Mouse (Mus musculus): ENCODE results near the gene Ramac. TPM values are rescaled to one million over a fixed set of nuclear protein-coding genes. Genes with fewer than 3 reads are reported as not detected.

The Ramac gene
- polyA plus RNA-seq, 1 experiment from 2014 or later = 78.3 TPM

DNA sequence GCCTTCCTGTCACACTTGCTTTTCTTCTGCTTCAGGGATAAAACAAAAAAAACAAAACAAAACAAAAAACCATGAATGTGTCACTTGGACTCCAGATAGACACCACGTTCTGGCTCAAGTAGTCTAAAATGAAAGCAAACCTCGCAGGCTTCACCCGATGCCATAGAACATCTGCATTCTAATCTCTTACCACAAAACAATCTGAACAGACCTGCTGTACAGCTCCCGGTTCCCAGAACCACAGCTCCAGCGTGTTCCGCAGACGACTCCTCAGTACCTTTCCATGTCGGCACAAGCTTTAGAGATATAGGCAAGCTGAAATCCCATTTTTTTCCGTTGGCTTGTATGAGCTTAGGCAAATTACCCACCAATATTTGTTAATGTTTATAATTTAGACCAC lies 32.9 kb upstream of the Ramac start:
- H3K4me3 ChIP-seq (ENCODE audit: low read depth, low read length) = no peak overlapping the region
- no peak overlapping the region for H3K4me2 ChIP-seq
- no peak overlapping the region for H3K27ac ChIP-seq (ENCODE audit: low read depth, low read length)
- no peaks in the 10 kb centered on the region for H3K36me3 ChIP-seq (ENCODE audit: control insufficient read depth, insufficient read depth, low read length)
- no peak overlapping the region for H3K9ac ChIP-seq (ENCODE audit: low read depth, low read length)
- no peaks in the 10 kb centered on the region for H3K27me3 ChIP-seq (ENCODE audit: control insufficient read depth, insufficient read depth, low read length)
- no peak for ATAC-seq (replicated peaks; ENCODE audit: insufficient number of reproducible peaks, low FRiP score, low TSS enrichment)
- H3K4me1 ChIP-seq (ENCODE audit: control insufficient read depth, insufficient read depth, low read length) = peaks cover 6% of the 10 kb centered on the region
- no peaks in the 10 kb centered on the region for H3K9me3 ChIP-seq (replicated peaks; ENCODE audit: control insufficient read depth, low read length)
- 76% methylated on average over 9 of the region's 9 CpGs for WGBS (ENCODE audit: insufficient replicate concordance)

DNA sequence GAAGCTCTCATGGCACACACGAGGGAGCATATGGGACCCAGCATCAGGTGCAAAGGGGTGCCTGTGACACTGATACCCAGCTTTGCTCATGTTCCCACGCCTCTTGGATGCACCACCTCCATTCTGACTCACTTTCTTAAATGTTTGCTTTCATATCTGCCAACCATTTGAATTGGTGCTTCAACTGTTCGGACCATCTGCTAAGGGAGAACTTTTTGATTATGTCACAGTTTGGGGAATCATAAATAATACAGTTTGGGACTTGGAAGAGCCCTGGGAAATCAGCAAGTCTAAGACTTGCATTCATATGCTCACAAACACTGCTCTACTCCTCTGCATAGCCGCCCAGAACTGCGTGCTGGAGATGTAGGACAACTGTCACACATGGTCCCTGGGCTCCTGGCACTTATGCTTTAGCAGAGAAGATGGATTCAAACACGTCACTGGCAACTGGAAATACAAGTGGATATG lies 31.5 kb upstream of the Ramac start:
- no peak for ATAC-seq (replicated peaks; ENCODE audit: insufficient number of reproducible peaks, low FRiP score, low TSS enrichment)
- Histone ChIP-seq H3K4me3 (ENCODE audit: low read depth, low read length) (no peak overlapping the region), H3K4me1 (ENCODE audit: control insufficient read depth, insufficient read depth, low read length) (peaks cover 6% of the 10 kb centered on the region; the same call in 1 of the 2 replicates), H3K36me3 (ENCODE audit: control insufficient read depth, insufficient read depth, low read length) (no peaks in the 10 kb centered on the region), H3K9ac (ENCODE audit: low read depth, low read length) (no peak overlapping the region), H3K27ac (ENCODE audit: low read depth, low read length) (no peak overlapping the region), H3K27me3 (ENCODE audit: control insufficient read depth, insufficient read depth, low read length) (no peaks in the 10 kb centered on the region), H3K4me2 (no peak overlapping the region), H3K9me3 (replicated peaks; ENCODE audit: control insufficient read depth, low read length) (no peaks in the 10 kb centered on the region)
- WGBS (ENCODE audit: insufficient replicate concordance) = 85% methylated on average over 6 of the region's 6 CpGs

GRCm38 (mm10) chr7:81732183-81733089 lies 30.3 kb upstream of the Ramac start:
- WGBS (ENCODE audit: insufficient replicate concordance) = 82% methylated on average over 12 of the region's 12 CpGs
- no peaks in the 10 kb centered on the region for H3K36me3 ChIP-seq (ENCODE audit: control insufficient read depth, insufficient read depth, low read length)

DNA sequence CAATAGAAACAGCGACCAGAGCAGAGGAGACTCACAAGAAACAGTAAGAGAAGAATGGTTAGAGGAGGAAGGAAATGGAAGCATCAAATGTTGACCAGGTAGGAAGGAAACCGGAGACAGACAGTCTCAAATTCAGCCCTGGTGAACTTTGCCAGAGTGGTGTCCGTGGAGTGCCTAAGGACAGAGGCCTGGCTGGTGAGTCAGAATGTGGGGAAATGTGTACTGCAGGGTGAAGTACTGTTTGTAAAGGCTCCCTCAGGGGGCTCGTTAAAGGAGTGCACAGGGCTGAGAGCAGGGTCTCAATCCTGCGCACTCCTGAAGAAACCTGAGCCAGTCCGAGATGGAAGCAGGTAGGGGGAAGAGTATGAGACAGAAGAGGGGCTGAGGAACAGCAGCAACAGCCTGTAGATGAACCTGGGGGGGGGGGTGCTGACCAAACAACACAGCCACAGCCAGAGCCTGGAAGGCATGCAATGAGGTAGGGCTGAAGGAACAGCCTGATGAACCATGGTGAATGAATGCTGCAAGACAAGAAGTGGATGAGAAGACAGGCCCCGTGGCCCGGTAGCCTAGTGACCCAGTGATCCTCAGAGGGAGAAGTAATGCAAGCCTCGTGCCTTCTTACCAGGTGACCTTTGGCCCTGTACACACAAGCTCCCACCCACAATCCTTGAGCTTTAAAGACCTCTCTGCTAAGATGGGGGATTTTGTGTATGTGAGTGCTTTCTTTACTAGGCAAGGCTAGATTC lies 27.3 kb upstream of the Ramac start:
- Histone ChIP-seq H3K9me3 (replicated peaks; ENCODE audit: control insufficient read depth, low read length) (no peaks in the 10 kb centered on the region), H3K27ac (ENCODE audit: low read depth, low read length) (no peak overlapping the region), H3K4me3 (ENCODE audit: low read depth, low read length) (no peak overlapping the region), H3K9ac (ENCODE audit: low read depth, low read length) (no peak overlapping the region), H3K27me3 (ENCODE audit: control insufficient read depth, insufficient read depth, low read length) (no peaks in the 10 kb centered on the region), H3K4me1 (ENCODE audit: control insufficient read depth, insufficient read depth, low read length) (no peaks in the 10 kb centered on the region), H3K4me2 (no peak overlapping the region), H3K36me3 (ENCODE audit: control insufficient read depth, insufficient read depth, low read length) (no peaks in the 10 kb centered on the region)
- ATAC-seq (replicated peaks; ENCODE audit: insufficient number of reproducible peaks, low FRiP score, low TSS enrichment) = no peak
- 57% methylated on average over 9 of the region's 9 CpGs for WGBS (ENCODE audit: insufficient replicate concordance)

More at GRCm38 (mm10) chr7:81732183-81733089, 30.3 kb upstream of the Ramac start:
- no peaks in the 10 kb centered on the region for H3K9me3 ChIP-seq (replicated peaks; ENCODE audit: control insufficient read depth, low read length)
- no peak overlapping the region for H3K4me2 ChIP-seq
- ATAC-seq (replicated peaks; ENCODE audit: insufficient number of reproducible peaks, low FRiP score, low TSS enrichment) = no peak
- H3K4me1 ChIP-seq (ENCODE audit: control insufficient read depth, insufficient read depth, low read length) = no peaks in the 10 kb centered on the region
- no peak overlapping the region for H3K9ac ChIP-seq (ENCODE audit: low read depth, low read length)
- H3K27ac ChIP-seq (ENCODE audit: low read depth, low read length) = no peak overlapping the region
- no peaks in the 10 kb centered on the region for H3K27me3 ChIP-seq (ENCODE audit: control insufficient read depth, insufficient read depth, low read length)
- no peak overlapping the region for H3K4me3 ChIP-seq (ENCODE audit: low read depth, low read length)

DNA sequence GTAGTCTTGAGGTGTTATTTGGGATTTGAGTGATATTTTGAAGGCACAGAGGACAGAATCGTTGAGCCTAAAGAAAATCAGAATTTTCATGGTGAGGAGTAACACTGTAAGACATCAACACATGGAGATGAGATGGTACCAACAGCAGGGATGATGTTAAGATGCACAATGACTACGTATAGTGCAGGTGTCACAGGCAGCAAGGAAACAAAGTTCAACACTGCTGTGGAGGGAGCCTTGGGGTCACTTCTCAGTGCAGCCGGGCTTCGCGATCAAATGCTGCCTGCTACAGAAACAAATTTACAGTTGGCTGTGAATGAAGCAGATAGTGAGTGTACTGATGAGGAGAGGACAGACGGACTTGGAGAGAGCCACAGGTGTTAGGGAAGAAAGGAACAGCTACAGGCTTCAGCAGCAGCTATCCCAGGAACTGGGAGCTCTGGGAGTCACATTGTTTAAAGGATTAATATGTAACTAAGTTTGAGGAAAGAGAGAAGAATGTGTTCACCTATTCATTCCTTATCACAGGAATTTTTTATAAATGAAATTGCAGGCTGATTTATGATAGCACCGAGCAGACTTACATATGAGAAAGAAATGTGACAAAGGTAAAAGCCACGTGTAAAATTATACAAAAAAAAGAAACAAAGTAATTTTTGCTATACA lies 23.9 kb upstream of the Ramac start:
- Histone ChIP-seq H3K9ac (ENCODE audit: low read depth, low read length) (no peak overlapping the region), H3K4me3 (ENCODE audit: low read depth, low read length) (no peak overlapping the region), H3K9me3 (replicated peaks; ENCODE audit: control insufficient read depth, low read length) (no peaks in the 10 kb centered on the region), H3K4me1 (ENCODE audit: control insufficient read depth, insufficient read depth, low read length) (no peaks in the 10 kb centered on the region), H3K27me3 (ENCODE audit: control insufficient read depth, insufficient read depth, low read length) (no peaks in the 10 kb centered on the region), H3K27ac (ENCODE audit: low read depth, low read length) (no peak overlapping the region), H3K36me3 (ENCODE audit: control insufficient read depth, insufficient read depth, low read length) (no peaks in the 10 kb centered on the region), H3K4me2 (no peak overlapping the region)
- WGBS (ENCODE audit: insufficient replicate concordance) = 74% methylated on average over 8 of the region's 8 CpGs
- no peak for ATAC-seq (replicated peaks; ENCODE audit: insufficient number of reproducible peaks, low FRiP score, low TSS enrichment)

DNA sequence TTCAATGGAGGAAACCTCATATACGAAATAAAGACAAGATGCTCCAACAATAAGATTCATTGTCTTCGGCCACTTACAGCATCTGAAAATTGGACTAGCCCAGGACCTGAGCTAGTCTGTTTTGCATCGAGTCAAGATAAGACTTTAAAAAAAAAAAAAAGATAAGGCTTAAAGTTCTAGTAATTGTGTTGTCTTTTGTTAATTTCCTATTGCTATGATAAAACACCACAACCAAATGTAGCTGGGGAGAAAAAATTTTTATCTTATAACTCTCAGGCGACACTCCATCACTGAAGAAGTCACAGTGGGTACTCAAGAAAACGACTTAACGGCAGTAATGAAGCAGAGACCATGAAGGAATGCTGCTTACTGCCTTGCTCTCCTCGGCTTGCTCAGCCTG lies 22.7 kb upstream of the Ramac start:
- no peaks in the 10 kb centered on the region for H3K36me3 ChIP-seq (ENCODE audit: control insufficient read depth, insufficient read depth, low read length)
- H3K4me1 ChIP-seq (ENCODE audit: control insufficient read depth, insufficient read depth, low read length) = no peaks in the 10 kb centered on the region
- no peak overlapping the region for H3K4me3 ChIP-seq (ENCODE audit: low read depth, low read length)
- H3K27me3 ChIP-seq (ENCODE audit: control insufficient read depth, insufficient read depth, low read length) = no peaks in the 10 kb centered on the region
- H3K9me3 ChIP-seq (replicated peaks; ENCODE audit: control insufficient read depth, low read length) = no peaks in the 10 kb centered on the region
- WGBS (ENCODE audit: insufficient replicate concordance) = 79% methylated on average over 7 of the region's 7 CpGs
- no peak for ATAC-seq (replicated peaks; ENCODE audit: insufficient number of reproducible peaks, low FRiP score, low TSS enrichment)
- no peak overlapping the region for H3K9ac ChIP-seq (ENCODE audit: low read depth, low read length)
- H3K4me2 ChIP-seq = no peak overlapping the region
- no peak overlapping the region for H3K27ac ChIP-seq (ENCODE audit: low read depth, low read length)

GRCm38 (mm10) chr7:81744145-81744544 lies 18.6 kb upstream of the Ramac start:
- Histone ChIP-seq H3K27me3 (ENCODE audit: control insufficient read depth, insufficient read depth, low read length) (no peaks in the 10 kb centered on the region), H3K36me3 (ENCODE audit: control insufficient read depth, insufficient read depth, low read length) (no peaks in the 10 kb centered on the region), H3K27ac (ENCODE audit: low read depth, low read length) (no peak overlapping the region), H3K4me3 (ENCODE audit: low read depth, low read length) (no peak overlapping the region), H3K9me3 (replicated peaks; ENCODE audit: control insufficient read depth, low read length) (no peaks in the 10 kb centered on the region), H3K4me2 (no peak overlapping the region), H3K9ac (ENCODE audit: low read depth, low read length) (no peak overlapping the region), H3K4me1 (ENCODE audit: control insufficient read depth, insufficient read depth, low read length) (no peaks in the 10 kb centered on the region)
- ATAC-seq (replicated peaks; ENCODE audit: insufficient number of reproducible peaks, low FRiP score, low TSS enrichment) = no peak
- 62% methylated on average over 4 of the region's 4 CpGs for WGBS (ENCODE audit: insufficient replicate concordance)

DNA sequence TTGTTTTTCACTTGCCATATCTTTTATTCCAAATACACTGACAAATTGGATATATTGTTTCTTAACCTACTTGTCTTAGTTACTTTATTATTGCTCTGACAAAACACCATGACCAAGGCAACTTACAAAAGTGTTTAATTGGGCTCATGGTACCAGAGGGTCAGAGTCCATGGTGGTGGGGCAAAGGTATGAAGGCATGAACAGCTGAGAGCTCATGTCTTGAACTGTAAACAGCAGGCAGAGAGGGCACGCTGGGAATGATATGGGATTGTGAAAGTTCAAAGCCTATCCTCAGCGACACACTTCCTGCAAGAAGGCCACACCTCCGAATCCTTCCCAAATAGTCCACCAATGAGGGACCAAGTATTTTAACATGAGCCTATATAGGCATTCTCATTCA lies 14.8 kb upstream of the Ramac start:
- Histone ChIP-seq H3K4me3 (ENCODE audit: low read depth, low read length) (no peak overlapping the region), H3K27me3 (ENCODE audit: control insufficient read depth, insufficient read depth, low read length) (no peaks in the 10 kb centered on the region), H3K27ac (ENCODE audit: low read depth, low read length) (no peak overlapping the region), H3K36me3 (ENCODE audit: control insufficient read depth, insufficient read depth, low read length) (no peaks in the 10 kb centered on the region), H3K9ac (ENCODE audit: low read depth, low read length) (no peak overlapping the region), H3K9me3 (replicated peaks; ENCODE audit: control insufficient read depth, low read length) (no peaks in the 10 kb centered on the region), H3K4me2 (no peak overlapping the region), H3K4me1 (ENCODE audit: control insufficient read depth, insufficient read depth, low read length) (no peaks in the 10 kb centered on the region)
- no peak for ATAC-seq (replicated peaks; ENCODE audit: insufficient number of reproducible peaks, low FRiP score, low TSS enrichment)
- whole genome bisulfite sequencing (ENCODE audit: insufficient replicate concordance) = 73% methylated on average over 3 of the region's 3 CpGs
